Mouse (Mus musculus) liver, embryonic 14.5 days (tissue): Measurements from ENCODE around the gene Ube2cbp.

Experiments used
- CTCF ChIP-seq: IDR thresholded peaks from 2 replicates; pipeline ENCODE4 v1.5.1; 2016; ENCODE audit warnings: antibody characterized with exemption, low read depth, control low read depth
- EP300 ChIP-seq: IDR thresholded peaks from 2 replicates; pipeline ENCODE4 v1.6.1; 2016; ENCODE audit warnings: antibody characterized with exemption, low read depth

- TF ChIP-seq CTCF (no peak), EP300 (no peak)
These were observed 17.3 kb downstream of the Ube2cbp start for GRCm38 (mm10) chr9:86447431-86447830.
